Mouse (Mus musculus): ENCODE measurements around the gene Dlgap4. TPM values are rescaled to one million over a fixed set of nuclear protein-coding genes. Genes with fewer than 3 reads are reported as not detected.
"Not testable (repeated sequence)": the region's sequence is repeated elsewhere in the genome, so short reads cannot be mapped to it uniquely, and the experiment has no call there.

Gene Dlgap4
- total RNA-seq, 1 experiment from 2014 or later = 29.2 TPM

DNA sequence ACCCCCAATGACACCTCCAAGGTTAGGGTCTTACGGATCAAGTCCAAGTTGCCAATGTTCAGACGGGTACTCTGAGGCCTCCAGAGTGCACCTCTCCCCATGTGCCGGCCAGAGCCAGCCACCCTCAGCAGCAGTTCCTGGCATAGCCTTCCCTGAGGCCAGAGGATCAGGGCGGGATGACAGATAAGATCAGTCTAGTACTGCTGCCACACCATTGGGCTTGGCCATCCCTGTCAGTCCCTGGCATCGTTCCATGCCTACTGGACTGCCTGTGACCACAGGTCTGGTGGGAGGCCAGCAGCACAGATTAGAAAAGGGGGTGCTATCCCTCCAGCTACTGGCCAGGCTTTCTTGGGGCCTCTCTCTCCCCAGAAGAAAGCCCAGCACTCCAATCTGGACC is 165.5 kb downstream of the Dlgap4 start:
- ATAC-seq (replicated peaks; ENCODE audit: insufficient number of reproducible peaks, low FRiP score, low TSS enrichment, poor library complexity, severe bottlenecking) = no peak

DNA sequence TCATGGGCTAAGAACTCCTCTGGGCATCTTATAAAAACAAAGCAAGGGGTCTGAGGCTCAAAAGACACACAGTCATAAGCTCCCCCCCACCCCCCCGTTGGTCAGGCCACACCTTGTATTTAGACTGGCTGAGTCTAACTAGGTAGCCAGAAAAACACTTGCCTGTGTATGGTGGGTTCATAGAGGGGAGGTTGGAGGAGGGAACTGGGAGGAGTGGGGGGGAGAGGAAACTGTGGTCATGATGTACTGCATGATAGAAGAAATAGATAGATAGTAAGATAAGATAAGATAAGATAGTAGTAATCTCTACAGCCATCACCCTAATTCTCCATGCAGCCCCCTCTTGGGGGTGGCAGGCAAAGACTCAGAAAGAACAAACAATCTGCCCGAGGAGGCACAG is 166.0 kb downstream of the Dlgap4 start:
- ATAC-seq (replicated peaks; ENCODE audit: insufficient number of reproducible peaks, low FRiP score, low TSS enrichment, poor library complexity, severe bottlenecking) = no peak

DNA sequence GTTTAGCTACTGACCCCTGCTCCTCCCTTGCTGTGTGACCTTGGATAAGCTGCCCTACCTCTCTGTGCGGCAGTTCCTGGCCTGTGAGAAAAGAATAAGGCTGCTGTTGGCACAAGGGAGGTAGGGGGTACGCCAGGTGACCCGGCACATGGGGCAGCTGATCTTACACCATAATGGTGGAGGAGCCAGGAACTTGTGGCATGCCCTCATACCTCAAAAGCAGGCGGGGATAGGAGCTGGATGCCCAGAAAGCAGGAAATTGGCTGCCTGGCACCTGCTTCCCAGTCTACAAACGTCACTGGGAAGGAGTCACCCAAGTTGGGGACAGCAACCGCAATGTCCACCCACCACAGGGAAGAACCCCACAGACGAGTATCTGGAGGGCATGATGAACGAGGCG is 166.6 kb downstream of the Dlgap4 start:
- ATAC-seq (replicated peaks; ENCODE audit: insufficient number of reproducible peaks, low FRiP score, low TSS enrichment, poor library complexity, severe bottlenecking) = no peak

DNA sequence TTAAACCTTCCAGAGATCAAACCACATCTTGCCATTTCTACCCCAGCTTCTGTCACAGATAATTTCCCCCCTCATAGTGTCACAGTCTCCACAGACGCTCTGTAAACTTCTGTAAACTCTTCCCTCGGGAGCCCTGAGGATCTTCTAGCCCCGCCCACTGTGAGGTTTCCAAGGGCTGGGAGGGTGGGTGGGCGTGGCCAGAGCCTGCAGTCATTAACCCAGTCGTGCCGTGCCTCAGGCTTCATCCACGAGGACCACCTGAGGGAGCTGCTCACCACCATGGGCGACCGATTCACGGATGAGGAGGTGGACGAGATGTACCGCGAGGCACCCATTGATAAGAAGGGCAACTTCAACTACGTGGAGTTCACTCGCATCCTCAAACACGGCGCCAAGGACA is 167.2 kb downstream of the Dlgap4 start:
- ATAC-seq (replicated peaks; ENCODE audit: insufficient number of reproducible peaks, low FRiP score, low TSS enrichment, poor library complexity, severe bottlenecking) = no peak

DNA sequence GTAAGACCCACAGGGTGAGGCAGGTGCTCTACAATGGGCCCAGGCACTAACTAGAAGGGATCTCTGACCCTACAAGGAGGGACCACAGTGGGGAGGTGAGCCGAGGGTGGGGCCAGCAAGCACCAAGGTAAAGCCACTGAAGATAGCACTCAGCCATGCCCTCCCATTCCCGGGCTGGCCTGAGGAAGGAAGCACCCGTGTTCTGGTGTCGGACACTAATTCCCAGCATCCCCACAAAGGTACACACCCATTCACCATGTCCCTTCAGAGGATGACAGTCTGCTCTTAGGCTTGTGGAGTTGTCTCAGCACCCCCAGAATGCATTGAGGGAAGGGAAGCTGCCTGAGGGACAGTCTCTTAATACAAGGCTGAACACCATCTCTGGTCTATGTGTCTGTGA is 167.8 kb downstream of the Dlgap4 start:
- no peak for ATAC-seq (replicated peaks; ENCODE audit: insufficient number of reproducible peaks, low FRiP score, low TSS enrichment, poor library complexity, severe bottlenecking)

DNA sequence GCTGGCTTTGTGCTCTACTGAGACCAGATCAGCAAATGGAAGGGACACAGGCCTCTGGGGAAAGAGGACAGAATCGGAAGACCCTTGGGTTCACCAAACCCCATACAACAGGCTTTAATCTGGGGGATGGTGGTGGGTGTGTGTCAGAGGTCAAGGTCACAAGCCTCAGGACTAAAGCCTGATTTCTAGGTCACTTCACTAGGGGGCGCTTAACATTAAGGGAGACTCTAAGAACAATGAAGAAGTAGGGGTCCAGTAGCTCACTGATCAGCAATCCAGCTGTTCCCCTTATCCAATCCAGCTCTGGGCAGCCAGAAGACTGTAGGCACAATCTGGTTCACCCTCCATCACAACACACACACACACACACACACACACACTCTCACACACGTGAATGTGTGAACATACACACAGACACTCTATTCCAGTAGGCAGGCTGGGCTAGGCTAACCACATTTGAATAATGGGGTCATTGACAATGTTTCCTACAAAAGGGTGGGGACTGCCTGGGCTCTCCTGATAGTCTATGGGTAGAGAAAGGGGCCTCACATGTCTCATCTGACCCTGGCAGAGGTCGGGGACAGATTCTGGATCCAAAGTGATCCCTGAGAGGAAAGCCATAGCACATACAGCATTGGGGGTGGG is 168.5 kb downstream of the Dlgap4 start:
- ATAC-seq (replicated peaks; ENCODE audit: insufficient number of reproducible peaks, low FRiP score, low TSS enrichment, poor library complexity, severe bottlenecking) = no peak

DNA sequence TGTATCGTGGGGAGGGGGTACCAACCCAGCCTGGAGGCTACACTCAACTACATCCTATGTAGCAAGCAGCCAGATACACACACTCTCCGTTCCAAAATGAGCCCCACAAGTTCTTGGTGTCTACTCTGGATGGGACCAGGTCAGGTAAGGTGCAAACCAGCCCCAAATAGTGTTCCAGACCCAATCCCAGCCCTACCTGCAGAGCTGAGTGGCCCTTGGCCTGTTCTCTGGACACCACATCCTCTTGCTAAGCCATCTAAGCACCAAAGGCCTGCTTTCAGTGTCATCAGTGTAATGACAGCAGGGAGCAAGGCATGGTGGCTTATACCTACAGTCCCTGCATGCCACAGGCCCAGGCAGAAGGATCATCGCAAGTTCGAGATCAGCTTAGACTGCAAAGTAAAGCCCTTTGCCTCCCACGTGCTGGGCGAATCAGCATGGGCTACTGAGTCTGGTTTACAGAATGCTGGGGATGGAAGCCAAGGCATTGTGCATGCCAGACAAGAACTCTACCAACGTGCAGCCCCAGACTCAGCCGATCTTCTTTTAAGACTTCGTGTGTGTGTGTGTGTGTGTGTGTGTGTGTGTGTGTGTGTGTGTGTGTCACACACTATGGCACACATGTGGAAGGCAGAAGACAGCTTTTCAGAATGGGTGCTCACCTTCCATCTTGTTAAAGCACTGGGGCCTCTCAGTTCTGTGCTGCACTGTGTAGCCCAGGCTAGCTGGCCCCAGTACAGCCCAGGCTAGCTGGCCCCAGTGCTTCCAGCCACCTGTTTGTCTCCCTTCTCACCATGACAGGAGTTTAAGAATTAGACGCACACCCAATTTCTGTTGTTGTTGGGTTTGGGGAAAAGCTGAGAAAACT is 169.2 kb downstream of the Dlgap4 start:
- ATAC-seq (replicated peaks; ENCODE audit: insufficient number of reproducible peaks, low FRiP score, low TSS enrichment, poor library complexity, severe bottlenecking) = no peak

DNA sequence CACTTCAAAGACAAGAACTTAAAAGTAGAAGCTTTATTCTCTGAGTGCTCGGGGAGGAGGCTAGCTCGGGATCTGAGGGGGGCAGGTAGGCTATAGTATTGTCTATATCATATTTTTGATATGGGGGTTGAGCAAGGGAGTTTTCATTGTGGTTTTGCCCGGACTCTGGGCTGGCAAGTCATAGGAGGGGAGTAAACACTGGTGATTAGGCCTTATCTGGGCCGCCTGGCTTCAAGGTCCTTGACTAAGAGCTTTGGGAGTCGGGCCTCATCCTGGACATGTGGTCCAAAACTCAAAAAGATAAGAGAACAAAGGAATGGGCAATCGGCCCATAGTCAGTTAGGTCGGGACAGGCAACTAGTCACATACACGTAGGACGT is 169.8 kb downstream of the Dlgap4 start:
- no peak for ATAC-seq (replicated peaks; ENCODE audit: insufficient number of reproducible peaks, low FRiP score, low TSS enrichment, poor library complexity, severe bottlenecking)

DNA sequence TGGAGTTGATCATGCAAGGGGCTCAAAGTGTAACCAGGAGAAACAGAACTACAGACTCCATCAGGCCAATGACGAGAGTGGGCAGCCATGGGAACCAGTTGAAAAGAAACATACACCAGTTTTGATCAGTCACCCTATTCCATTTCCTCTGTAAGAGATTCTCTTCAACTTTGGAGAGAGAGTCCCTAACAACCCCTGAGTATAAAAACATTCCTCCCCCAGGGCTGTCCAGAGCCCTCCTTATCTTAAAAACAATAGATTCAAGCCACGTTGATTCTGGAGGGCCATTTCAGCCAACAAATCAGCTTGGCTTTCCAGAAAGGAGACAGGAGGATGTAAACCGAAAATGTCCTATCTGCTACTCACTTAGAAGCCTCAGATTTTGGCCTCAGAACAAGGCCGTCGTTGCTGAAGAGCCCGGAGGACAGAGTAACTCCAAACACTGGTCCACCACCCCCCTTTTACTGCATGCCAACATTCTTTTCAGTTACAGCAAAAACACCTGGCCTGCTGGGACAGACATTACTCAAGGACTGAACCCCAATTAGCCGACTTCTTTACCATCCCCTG is 170.6 kb downstream of the Dlgap4 start:
- no peak for ATAC-seq (replicated peaks; ENCODE audit: insufficient number of reproducible peaks, low FRiP score, low TSS enrichment, poor library complexity, severe bottlenecking)

DNA sequence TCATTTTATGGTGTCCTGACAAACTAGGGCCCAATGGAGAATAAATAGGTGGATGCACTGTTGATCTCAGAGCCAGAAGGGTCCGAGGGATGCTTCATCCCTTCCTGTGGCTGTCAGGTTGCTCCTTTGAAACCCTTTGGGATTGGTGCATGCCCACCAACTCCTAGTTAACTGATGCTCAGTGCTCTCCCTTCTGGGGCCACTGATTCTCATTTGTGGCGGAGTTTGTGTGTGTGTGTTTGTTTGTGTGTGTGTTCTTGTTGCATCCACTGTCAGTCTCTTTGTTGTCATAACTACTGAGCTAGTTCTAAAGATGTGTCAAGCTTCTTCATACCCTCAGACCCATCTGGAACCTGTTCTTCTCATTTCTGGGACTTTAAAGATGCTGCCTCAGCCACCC is 171.4 kb downstream of the Dlgap4 start:
- ATAC-seq (replicated peaks; ENCODE audit: insufficient number of reproducible peaks, low FRiP score, low TSS enrichment, poor library complexity, severe bottlenecking) = no peak

DNA sequence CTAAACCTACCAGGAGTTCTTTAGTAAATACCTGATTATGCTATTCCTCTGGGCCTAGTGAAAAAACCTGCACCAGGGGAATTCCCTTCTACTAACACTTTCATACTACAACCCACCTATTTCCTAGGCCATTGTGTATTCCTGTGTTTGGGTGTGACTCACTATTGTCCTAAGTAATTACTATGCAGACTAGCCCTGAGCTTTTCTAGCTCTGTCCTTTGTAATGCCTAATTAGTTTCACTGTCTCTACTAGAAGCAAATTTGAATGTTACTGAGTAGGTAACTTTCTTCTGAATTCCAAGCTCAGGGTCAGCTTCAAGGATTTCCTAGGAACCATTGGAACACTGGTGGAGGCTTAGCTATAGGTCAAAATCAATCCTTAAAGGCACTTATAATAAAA is 172.9 kb downstream of the Dlgap4 start:
- ATAC-seq (replicated peaks; ENCODE audit: insufficient number of reproducible peaks, low FRiP score, low TSS enrichment, poor library complexity, severe bottlenecking) = not testable (repeated sequence)

DNA sequence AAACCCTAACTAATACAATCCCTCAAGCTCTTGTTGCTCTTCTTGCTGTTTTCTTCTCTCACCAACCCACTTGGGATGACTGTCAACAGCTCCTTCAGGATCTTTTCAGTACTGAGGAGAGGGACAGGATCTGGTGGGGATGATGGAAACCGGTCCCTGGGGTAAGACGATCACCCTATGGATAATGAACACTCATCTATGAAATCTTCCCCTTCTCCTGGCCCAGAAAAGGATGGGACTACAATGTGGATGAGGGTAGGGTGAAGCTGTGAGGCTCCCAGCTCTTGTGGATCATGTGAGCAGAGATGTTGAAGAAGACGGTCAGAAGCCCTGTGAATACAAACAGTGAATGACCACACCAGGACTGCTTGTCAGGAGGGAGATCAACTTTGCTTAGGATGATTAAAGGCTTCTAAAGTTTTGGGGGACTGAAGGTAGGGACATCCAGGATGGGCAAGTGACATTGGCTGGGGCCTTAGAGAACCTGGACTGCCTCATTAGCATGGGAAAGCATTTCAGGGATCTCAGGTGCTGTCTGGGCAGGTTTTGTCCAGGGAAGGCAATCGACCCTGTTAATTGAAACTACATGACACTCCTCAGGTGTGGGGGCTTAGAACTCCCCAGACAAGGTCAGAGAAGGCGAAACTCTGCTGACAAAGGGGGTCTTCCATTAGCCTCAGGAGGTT is 173.7 kb downstream of the Dlgap4 start:
- no peak for ATAC-seq (replicated peaks; ENCODE audit: insufficient number of reproducible peaks, low FRiP score, low TSS enrichment, poor library complexity, severe bottlenecking)

DNA sequence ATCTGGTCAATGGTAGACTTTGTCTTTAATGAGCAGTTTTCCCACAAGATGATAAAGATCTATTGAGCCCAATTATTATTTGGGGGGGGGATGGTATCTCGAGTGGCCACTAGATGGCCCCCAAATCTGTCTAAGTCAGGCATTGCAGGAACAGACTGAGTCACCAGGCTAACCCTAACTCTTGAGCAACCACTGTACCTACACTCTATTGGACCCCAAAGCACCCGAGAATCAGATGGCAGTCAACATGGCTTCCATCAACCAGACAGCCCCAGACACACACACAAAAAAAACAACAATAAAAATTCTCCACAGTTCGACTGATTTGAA is 174.2 kb downstream of the Dlgap4 start:
- no peak for ATAC-seq (replicated peaks; ENCODE audit: insufficient number of reproducible peaks, low FRiP score, low TSS enrichment, poor library complexity, severe bottlenecking)

DNA sequence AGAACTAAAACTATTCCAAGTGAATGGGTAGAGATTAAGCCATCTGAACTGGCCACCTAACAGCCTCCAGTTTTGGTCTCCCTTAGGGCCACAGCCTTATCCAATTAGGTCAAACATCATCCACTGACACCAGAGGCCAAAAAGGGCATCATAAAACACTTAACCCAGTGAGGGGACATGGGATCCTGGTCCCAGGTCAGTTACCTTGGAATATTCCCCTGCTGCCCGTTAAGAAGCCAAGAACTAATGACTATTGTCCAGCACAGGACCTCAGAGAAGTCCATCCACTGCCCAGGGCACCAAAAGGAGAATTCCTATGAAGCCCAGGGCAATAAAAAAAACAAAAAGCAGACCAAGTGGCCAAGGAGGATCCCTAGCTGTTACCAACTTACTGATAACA is 175.3 kb downstream of the Dlgap4 start:
- ATAC-seq (replicated peaks; ENCODE audit: insufficient number of reproducible peaks, low FRiP score, low TSS enrichment, poor library complexity, severe bottlenecking) = no peak

DNA sequence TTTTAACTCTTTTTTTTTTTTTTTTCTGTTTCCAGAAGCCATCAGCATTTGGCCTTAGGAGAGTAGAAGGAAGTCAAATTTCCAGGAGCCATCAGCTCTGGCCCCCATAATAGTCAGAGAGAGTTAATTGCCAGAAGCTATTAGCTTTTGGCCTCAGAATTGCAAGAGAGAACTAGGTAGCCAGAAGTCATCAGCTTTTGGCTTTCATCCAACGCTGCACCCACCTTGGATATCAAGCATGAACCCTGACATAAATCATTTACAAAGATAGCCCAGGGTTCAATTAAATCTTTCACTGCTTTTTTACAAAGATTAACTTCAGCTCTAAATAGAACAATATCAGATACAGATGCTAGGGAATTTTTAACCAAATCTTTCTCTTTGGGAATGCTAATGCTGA is 185.0 kb downstream of the Dlgap4 start:
- no peak for ATAC-seq (replicated peaks; ENCODE audit: insufficient number of reproducible peaks, low FRiP score, low TSS enrichment, poor library complexity, severe bottlenecking)

DNA sequence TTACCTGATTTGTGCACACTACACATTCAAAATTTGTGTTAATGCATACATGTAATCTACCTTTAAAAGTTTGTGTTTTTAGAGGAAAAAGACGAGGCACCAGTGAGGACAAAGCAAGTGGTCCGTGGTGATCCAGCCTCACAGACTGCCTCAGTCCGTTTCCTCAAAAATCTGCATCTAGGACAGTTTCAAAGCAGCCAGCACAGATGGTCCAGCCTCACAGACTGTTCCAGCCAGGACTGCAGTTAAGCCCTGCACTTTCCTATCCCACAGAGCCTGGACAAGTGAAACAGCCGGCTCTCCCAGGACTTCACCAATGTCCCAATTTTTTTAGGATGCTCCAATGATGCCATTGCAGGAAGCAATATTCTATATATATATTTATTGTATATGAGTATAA is 187.5 kb downstream of the Dlgap4 start:
- ATAC-seq (replicated peaks; ENCODE audit: insufficient number of reproducible peaks, low FRiP score, low TSS enrichment, poor library complexity, severe bottlenecking) = no peak

DNA sequence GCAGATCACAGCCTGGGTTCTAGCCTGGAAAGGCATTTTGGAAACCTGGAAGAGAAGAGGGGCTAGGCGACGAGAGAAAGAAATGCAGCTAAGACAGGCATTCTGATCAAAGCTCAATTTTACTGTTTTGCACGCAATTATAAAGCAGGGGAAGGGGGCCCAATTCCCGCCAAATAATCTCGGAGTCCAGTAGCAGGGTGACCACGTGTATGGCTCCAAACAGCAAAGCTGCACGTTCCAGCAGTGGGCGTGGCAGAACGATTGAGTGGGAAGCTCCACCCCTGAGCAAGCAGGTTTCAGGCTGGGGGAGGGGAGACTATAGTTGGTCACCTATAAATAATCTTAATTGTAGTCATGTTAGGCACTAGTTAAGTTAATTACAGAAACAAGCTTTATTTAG is 188.6 kb downstream of the Dlgap4 start:
- not testable (repeated sequence) for ATAC-seq (replicated peaks; ENCODE audit: insufficient number of reproducible peaks, low FRiP score, low TSS enrichment, poor library complexity, severe bottlenecking)

DNA sequence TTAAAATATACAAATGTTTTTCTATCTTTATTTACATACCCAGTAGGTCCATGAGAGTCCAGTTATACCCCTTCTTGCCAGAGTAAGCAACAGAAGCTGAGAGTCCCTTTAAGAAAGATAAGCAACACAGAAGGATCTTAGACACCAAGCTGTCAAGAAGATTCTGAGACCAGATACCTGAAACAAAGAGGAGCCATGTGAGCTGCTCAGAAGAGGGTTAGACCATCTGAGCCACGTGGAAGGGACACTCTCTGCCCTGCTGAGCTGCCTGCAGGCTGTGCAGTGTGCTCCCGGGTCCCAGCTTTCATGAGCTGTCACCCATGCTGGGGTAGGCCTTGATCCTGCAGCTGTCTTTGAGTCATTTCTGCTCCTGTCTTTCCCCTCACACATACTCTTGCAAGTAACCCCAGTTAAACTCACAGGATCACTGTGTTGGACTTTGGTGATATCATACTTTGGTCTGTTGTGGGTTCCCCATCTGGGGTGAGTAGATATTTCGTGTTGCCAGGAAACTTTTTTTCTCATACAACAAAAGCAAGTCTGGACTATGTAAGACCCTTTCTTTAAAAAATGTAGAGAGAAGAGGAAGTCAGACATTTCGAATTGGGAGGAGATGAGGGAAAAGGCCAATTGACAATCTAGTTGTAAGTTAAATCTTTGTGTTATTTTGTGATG is 190.3 kb downstream of the Dlgap4 start:
- no peak for ATAC-seq (replicated peaks; ENCODE audit: insufficient number of reproducible peaks, low FRiP score, low TSS enrichment, poor library complexity, severe bottlenecking)

DNA sequence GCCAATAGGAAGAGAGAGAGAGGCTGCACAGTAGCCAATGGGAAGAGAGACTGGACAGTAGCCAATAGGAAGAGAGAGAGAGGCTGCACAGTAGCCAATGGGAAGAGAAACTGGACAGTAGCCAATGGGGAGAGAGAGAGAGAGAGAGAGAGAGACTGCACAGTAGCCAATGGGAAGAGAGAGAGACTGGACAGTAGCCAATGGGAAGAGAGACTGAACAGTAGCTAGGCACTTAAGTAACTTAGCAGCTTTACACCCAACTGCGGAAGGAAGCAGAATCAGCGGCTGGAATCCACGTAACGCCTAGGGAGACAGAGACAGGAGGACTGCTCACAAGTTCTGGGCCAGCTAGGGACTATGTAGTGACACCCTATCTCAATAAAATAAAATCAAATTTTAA is 191.1 kb downstream of the Dlgap4 start:
- no peak for ATAC-seq (replicated peaks; ENCODE audit: insufficient number of reproducible peaks, low FRiP score, low TSS enrichment, poor library complexity, severe bottlenecking)

All from monocyte, adult 5-6 weeks (primary cell).